20 mouse cellular contexts compared by ENCODE assay signal in the genomic region with DNA sequence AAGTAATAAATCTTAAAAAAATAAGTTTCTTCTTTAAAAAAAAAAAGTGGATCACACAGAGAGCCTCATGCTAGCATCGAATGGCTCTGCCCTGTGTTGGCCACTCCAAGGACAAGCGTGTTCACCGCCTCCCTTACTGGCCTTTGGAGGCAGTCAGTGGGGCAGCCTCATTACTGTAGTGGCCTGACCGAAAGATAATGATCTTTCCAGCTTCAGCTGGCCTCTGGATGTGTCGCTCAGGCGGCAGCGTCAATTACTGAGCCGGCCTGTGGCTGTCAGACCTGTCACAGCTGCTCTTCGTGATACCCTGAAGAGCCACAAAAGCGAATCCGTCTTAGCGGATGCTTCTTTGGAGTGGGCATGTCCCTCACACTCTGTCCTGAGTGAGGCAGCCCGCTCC. TPM values are rescaled to one million over a fixed set of nuclear protein-coding genes. Genes with fewer than 3 reads are reported as not detected.
DNase-seq lines count a peak whose midpoint lies in the region; ATAC-seq and TF ChIP-seq lines count a peak whose summit lies in the region.
"Had no signal": no experiment of that assay in that cellular context is flagged by ENCODE, and none has a peak within 500 bp of the region (broad histone marks: within the 10 kb centered on the region; RNA-seq: fewer than 3 reads in every experiment).

No protein-coding gene starts in this region.

- H3K27me3 ChIP-seq in hindbrain, embryonic 12.5 days = peaks cover 4% of the 10 kb centered on the region; the same call in 1 of the 2 replicates
- H3K27me3 ChIP-seq in midbrain, embryonic 14.5 days (ENCODE audit: control insufficient read depth, insufficient read depth, low read length) = no peaks in the 10 kb centered on the region
- H3K27me3 ChIP-seq: hindbrain, embryonic 15.5 days; liver, embryonic 15.5 days had no signal

- DNase-seq in MN1 (ENCODE audit: low spot score) = peak; percentile 59
- peak; percentile 70 for DNase-seq in brain, embryonic 14.5 days (ENCODE audit: low read depth)
- peak; percentile 62 for DNase-seq in midbrain, embryonic 14.5 days
- no peak for DNase-seq in kidney, postnatal 25 days
- no peak for DNase-seq in right cerebral cortex, postnatal 25 days
- no peak for DNase-seq in kidney, postnatal 4 days
- no peak for DNase-seq in lung, postnatal 25 days (ENCODE audit: low spot score)
- DNase-seq: adrenal gland, postnatal 10 days; cerebellum, adult 9-11 months; layer of hippocampus, postnatal 36 days; thymus, postnatal 36 days had no signal

- no peak overlapping the region for H3K4me3 ChIP-seq in hindbrain, embryonic 12.5 days
- no peak overlapping the region for H3K4me3 ChIP-seq in midbrain, embryonic 14.5 days (replicated peaks; ENCODE audit: low read depth, low read length)
- H3K4me3 ChIP-seq: erythroblast, embryonic 14.5 days; heart, embryonic 10.5 days; hindbrain, embryonic 15.5 days; kidney, embryonic 15.5 days; layer of hippocampus, adult 2 months; limb, embryonic 15.5 days; liver, embryonic 15.5 days had no signal

- no peak for TF ChIP-seq POLR2A in brain, embryonic 14.5 days (IDR thresholded peaks at IDR 0.05; ENCODE audit: borderline replicate concordance, extremely low read depth, insufficient read depth, insufficient read length, poor library complexity, severe bottlenecking)

- no peak for TF ChIP-seq CTCF in brain, embryonic 14.5 days (IDR thresholded peaks at IDR 0.05; ENCODE audit: borderline replicate concordance, extremely low read depth, insufficient read depth, insufficient read length)

- no peaks in the 10 kb centered on the region for H3K36me3 ChIP-seq in hindbrain, embryonic 12.5 days
- H3K36me3 ChIP-seq in midbrain, embryonic 14.5 days (ENCODE audit: control insufficient read depth, insufficient read depth, low read length) = no peaks in the 10 kb centered on the region
- H3K36me3 ChIP-seq: heart, embryonic 10.5 days; hindbrain, embryonic 15.5 days; kidney, embryonic 15.5 days; limb, embryonic 15.5 days; liver, embryonic 15.5 days had no signal

- H3K4me1 ChIP-seq in hindbrain, embryonic 12.5 days = peaks cover 75% of the 10 kb centered on the region
- peaks cover 46% of the 10 kb centered on the region for H3K4me1 ChIP-seq in midbrain, embryonic 14.5 days (ENCODE audit: control insufficient read depth, insufficient read depth, low read length)
- H3K4me1 ChIP-seq: limb, embryonic 15.5 days; liver, embryonic 15.5 days had no signal

- peak overlapping the region; percentile 85 for H3K27ac ChIP-seq in hindbrain, embryonic 12.5 days
- peak overlapping the region; percentile 43 for H3K27ac ChIP-seq in midbrain, embryonic 14.5 days (replicated peaks; ENCODE audit: low read depth, low read length)
- H3K27ac ChIP-seq: heart, embryonic 10.5 days; hindbrain, embryonic 15.5 days; kidney, embryonic 15.5 days; layer of hippocampus, adult 2 months; limb, embryonic 15.5 days; liver, embryonic 15.5 days had no signal

- no peaks in the 10 kb centered on the region for H3K9me3 ChIP-seq in hindbrain, embryonic 12.5 days (replicated peaks)
- no peaks in the 10 kb centered on the region for H3K9me3 ChIP-seq in midbrain, embryonic 14.5 days (ENCODE audit: control insufficient read depth, low read length)
- H3K9me3 ChIP-seq: heart, embryonic 10.5 days; hindbrain, embryonic 15.5 days; kidney, embryonic 15.5 days; limb, embryonic 15.5 days; liver, embryonic 15.5 days had no signal

- 30% methylated on average over 13 of the region's 13 CpGs for WGBS in hindbrain, embryonic 12.5 days
- 24% methylated on average over 13 of the region's 13 CpGs for WGBS in midbrain, embryonic 14.5 days

- H3K4me2 ChIP-seq in hindbrain, embryonic 12.5 days (replicated peaks) = no peak overlapping the region
- no peak overlapping the region for H3K4me2 ChIP-seq in midbrain, embryonic 14.5 days (ENCODE audit: low read length)
- H3K4me2 ChIP-seq: hindbrain, embryonic 15.5 days; kidney, embryonic 15.5 days; limb, embryonic 15.5 days; liver, embryonic 15.5 days had no signal

- no peak overlapping the region for H3K9ac ChIP-seq in hindbrain, embryonic 12.5 days
- H3K9ac ChIP-seq in midbrain, embryonic 14.5 days (replicated peaks; ENCODE audit: low read length) = no peak overlapping the region
- H3K9ac ChIP-seq: hindbrain, embryonic 15.5 days; kidney, embryonic 15.5 days; limb, embryonic 15.5 days; liver, embryonic 15.5 days had no signal

- ATAC-seq in hindbrain, embryonic 12.5 days (ENCODE audit: low FRiP score) = peak; percentile 33
- no peak for ATAC-seq in midbrain, embryonic 14.5 days (ENCODE audit: low FRiP score, low TSS enrichment)
- ATAC-seq: intestine, postnatal 0 days had no signal

RNA-seq across cellular contexts. Expression of gene Kctd15, which starts 33.6 kb away (rescaled TPM):
- 99.9 and 119 TPM in 2 replicates for polyA plus RNA-seq in brain, embryonic 14.5 days (2012; rRNA removed)
- polyA plus RNA-seq in hindbrain, embryonic 12.5 days (2016; fragmentation: Nextera tagmentation; extraction: Ambion mirVana) = 36.9 and 42.1 TPM in 2 replicates
- polyA plus RNA-seq in midbrain, embryonic 14.5 days (2014; fragmentation: Nextera tagmentation; extraction: Ambion mirVana) = 17.5 and 29.1 TPM in 2 replicates
- polyA plus RNA-seq: erythroblast, embryonic 14.5 days had no signal

Comparison
In these comparisons a context has a peak if more than half of its experiments do, and no peak if none do; other contexts are left out.
1. DNase-seq: peak in MN1 (single experiment), brain, embryonic 14.5 days (single experiment) and midbrain, embryonic 14.5 days (single experiment); none in kidney, postnatal 25 days (0 of 2), right cerebral cortex, postnatal 25 days (single experiment), kidney, postnatal 4 days (0 of 2) and lung, postnatal 25 days (single experiment).